Mouse (Mus musculus): ENCODE data around the gene Mrpl44. TPM values are rescaled to one million over a fixed set of nuclear protein-coding genes. Genes with fewer than 3 reads are reported as not detected.

Mrpl44 gene
- total and polyA plus RNA-seq, 3 experiments, result 34.1 to 74.1 (median 53.1) TPM

GRCm38 (mm10) chr1:79754936-79755335 lies 20.9 kb upstream of the Mrpl44 start:
- DNase-seq (ENCODE audit: low spot score) (no peak), ATAC-seq (ENCODE audit: extremely low read depth, insufficient number of reproducible peaks, low FRiP score, poor library complexity, severe bottlenecking) (no peak)
- Histone ChIP-seq H3K4me1 (ENCODE audit: insufficient read depth, low read depth, low read length) (peaks cover 28% of the 10 kb centered on the region), H3K4me3 (ENCODE audit: low read depth, low read length) (no peak overlapping the region), H3K36me3 (replicated peaks) (peaks cover 29% of the 10 kb centered on the region), H3K9me3 (replicated peaks) (no peaks in the 10 kb centered on the region), H3K27me3 (ENCODE audit: insufficient read depth, low read length) (no peaks in the 10 kb centered on the region)
- TF ChIP-seq TAL1 (conservative IDR thresholded peaks at IDR 0.05; ENCODE audit: low read depth, low read length) (no peak), POLR2AphosphoS5 (IDR thresholded peaks at IDR 0.05; ENCODE audit: insufficient replicate concordance, low read depth, low read length) (no peak), GATA1 (IDR thresholded peaks at IDR 0.05; ENCODE audit: borderline replicate concordance, low read length) (no peak), GATA2 (IDR thresholded peaks at IDR 0.05; ENCODE audit: borderline replicate concordance, low read depth, low read length) (no peak), CTCF (IDR thresholded peaks at IDR 0.05; ENCODE audit: low read depth, low read length) (no peak)

- peaks cover 31% of the 10 kb centered on the region for H3K4me1 ChIP-seq (ENCODE audit: insufficient read depth, low read depth, low read length)
Observed at GRCm38 (mm10) chr1:79755376-79755775, 20.4 kb upstream of the Mrpl44 start.

GRCm38 (mm10) chr1:79756417-79756816 lies 19.4 kb upstream of the Mrpl44 start:
- TF ChIP-seq TAL1 (conservative IDR thresholded peaks at IDR 0.05; ENCODE audit: low read depth, low read length), result no peak
- no peak for TF ChIP-seq POLR2AphosphoS5 (IDR thresholded peaks at IDR 0.05; ENCODE audit: insufficient replicate concordance, low read depth, low read length)
- TF ChIP-seq CTCF (IDR thresholded peaks at IDR 0.05; ENCODE audit: low read depth, low read length), result no peak
- no peak for TF ChIP-seq GATA1 (IDR thresholded peaks at IDR 0.05; ENCODE audit: borderline replicate concordance, low read length)
- no peak for TF ChIP-seq GATA2 (IDR thresholded peaks at IDR 0.05; ENCODE audit: borderline replicate concordance, low read depth, low read length)
- H3K9me3 ChIP-seq (replicated peaks), result no peaks in the 10 kb centered on the region
- no peak overlapping the region for H3K4me3 ChIP-seq (ENCODE audit: low read depth, low read length)
- ATAC-seq (ENCODE audit: extremely low read depth, insufficient number of reproducible peaks, low FRiP score, poor library complexity, severe bottlenecking) (no peak), DNase-seq (ENCODE audit: low spot score) (no peak)
- peaks cover 36% of the 10 kb centered on the region for H3K4me1 ChIP-seq (ENCODE audit: insufficient read depth, low read depth, low read length)
- H3K27me3 ChIP-seq (ENCODE audit: insufficient read depth, low read length), result no peaks in the 10 kb centered on the region
- peaks cover 29% of the 10 kb centered on the region for H3K36me3 ChIP-seq (replicated peaks)

More at GRCm38 (mm10) chr1:79755376-79755775, 20.4 kb upstream of the Mrpl44 start:
- ATAC-seq (ENCODE audit: extremely low read depth, insufficient number of reproducible peaks, low FRiP score, poor library complexity, severe bottlenecking) (no peak), DNase-seq (ENCODE audit: low spot score) (no peak)
- Histone ChIP-seq H3K4me3 (ENCODE audit: low read depth, low read length) (no peak overlapping the region), H3K9me3 (replicated peaks) (no peaks in the 10 kb centered on the region), H3K27me3 (ENCODE audit: insufficient read depth, low read length) (no peaks in the 10 kb centered on the region), H3K36me3 (replicated peaks) (peaks cover 29% of the 10 kb centered on the region)
- TF ChIP-seq GATA1 (IDR thresholded peaks at IDR 0.05; ENCODE audit: borderline replicate concordance, low read length) (no peak), TAL1 (conservative IDR thresholded peaks at IDR 0.05; ENCODE audit: low read depth, low read length) (no peak)

- Histone ChIP-seq H3K4me3 (ENCODE audit: low read depth, low read length) (no peak overlapping the region), H3K9me3 (replicated peaks) (no peaks in the 10 kb centered on the region), H3K4me1 (ENCODE audit: insufficient read depth, low read depth, low read length) (peaks cover 34% of the 10 kb centered on the region), H3K27me3 (ENCODE audit: insufficient read depth, low read length) (no peaks in the 10 kb centered on the region), H3K36me3 (replicated peaks) (peaks cover 25% of the 10 kb centered on the region)
- TF ChIP-seq GATA1 (IDR thresholded peaks at IDR 0.05; ENCODE audit: borderline replicate concordance, low read length) (no peak), POLR2AphosphoS5 (IDR thresholded peaks at IDR 0.05; ENCODE audit: insufficient replicate concordance, low read depth, low read length) (no peak), CTCF (IDR thresholded peaks at IDR 0.05; ENCODE audit: low read depth, low read length) (no peak), TAL1 (conservative IDR thresholded peaks at IDR 0.05; ENCODE audit: low read depth, low read length) (no peak), GATA2 (IDR thresholded peaks at IDR 0.05; ENCODE audit: borderline replicate concordance, low read depth, low read length) (no peak)
- DNase-seq (ENCODE audit: low spot score), result no peak
- ATAC-seq (ENCODE audit: extremely low read depth, insufficient number of reproducible peaks, low FRiP score, poor library complexity, severe bottlenecking), result no peak
Observed at GRCm38 (mm10) chr1:79757161-79757560, 18.7 kb upstream of the Mrpl44 start.

- Histone ChIP-seq H3K27me3 (ENCODE audit: insufficient read depth, low read length) (no peaks in the 10 kb centered on the region), H3K9me3 (replicated peaks) (no peaks in the 10 kb centered on the region), H3K4me3 (ENCODE audit: low read depth, low read length) (no peak overlapping the region), H3K36me3 (replicated peaks) (peaks cover 25% of the 10 kb centered on the region), H3K4me1 (ENCODE audit: insufficient read depth, low read depth, low read length) (peaks cover 34% of the 10 kb centered on the region)
- ATAC-seq (ENCODE audit: extremely low read depth, insufficient number of reproducible peaks, low FRiP score, poor library complexity, severe bottlenecking), result no peak
- no peak for TF ChIP-seq GATA1 (IDR thresholded peaks at IDR 0.05; ENCODE audit: borderline replicate concordance, low read length)
- no peak for TF ChIP-seq GATA2 (IDR thresholded peaks at IDR 0.05; ENCODE audit: borderline replicate concordance, low read depth, low read length)
- no peak for TF ChIP-seq POLR2AphosphoS5 (IDR thresholded peaks at IDR 0.05; ENCODE audit: insufficient replicate concordance, low read depth, low read length)
- no peak for TF ChIP-seq TAL1 (conservative IDR thresholded peaks at IDR 0.05; ENCODE audit: low read depth, low read length)
- no peak for TF ChIP-seq CTCF (IDR thresholded peaks at IDR 0.05; ENCODE audit: low read depth, low read length)
- DNase-seq (ENCODE audit: low spot score), result no peak
Observed at GRCm38 (mm10) chr1:79757597-79757996, 18.2 kb upstream of the Mrpl44 start.

GRCm38 (mm10) chr1:79759006-79759405 lies 16.8 kb upstream of the Mrpl44 start:
- TF ChIP-seq CTCF (IDR thresholded peaks at IDR 0.05; ENCODE audit: low read depth, low read length) (no peak), POLR2AphosphoS5 (IDR thresholded peaks at IDR 0.05; ENCODE audit: insufficient replicate concordance, low read depth, low read length) (no peak), GATA1 (IDR thresholded peaks at IDR 0.05; ENCODE audit: borderline replicate concordance, low read length) (no peak), GATA2 (IDR thresholded peaks at IDR 0.05; ENCODE audit: borderline replicate concordance, low read depth, low read length) (no peak), TAL1 (conservative IDR thresholded peaks at IDR 0.05; ENCODE audit: low read depth, low read length) (no peak)
- Histone ChIP-seq H3K9me3 (replicated peaks) (no peaks in the 10 kb centered on the region), H3K27me3 (ENCODE audit: insufficient read depth, low read length) (no peaks in the 10 kb centered on the region), H3K4me1 (ENCODE audit: insufficient read depth, low read depth, low read length) (peaks cover 42% of the 10 kb centered on the region), H3K36me3 (replicated peaks) (peaks cover 23% of the 10 kb centered on the region), H3K4me3 (ENCODE audit: low read depth, low read length) (no peak overlapping the region)
- no peak for ATAC-seq (ENCODE audit: extremely low read depth, insufficient number of reproducible peaks, low FRiP score, poor library complexity, severe bottlenecking)
- no peak for DNase-seq (ENCODE audit: low spot score)

Data from G1E (cell line).